Mouse (Mus musculus) stomach, embryonic 16.5 days (tissue): ENCODE results near the gene Eif5. TPM values are rescaled to one million over a fixed set of nuclear protein-coding genes. Genes with fewer than 3 reads are reported as not detected.
A peak's percentile ranks its signal among the peaks of the same experiment; 100 is the strongest.

Experiments
- ATAC-seq: fragments of 200-750 bp; cut with Nextera tagmentation; 2 replicates; pipeline ENCODE4 v1.8.0; 2017; ENCODE audit warnings: moderate number of reproducible peaks, moderate TSS enrichment; ENCODE audit not compliant: insufficient read depth, low FRiP score
- H3K27ac ChIP-seq: fragments of 300-500 bp; sonication (generic); 2 replicates; pipeline ENCODE4 v1.5.1; 2014; ENCODE audit warnings: low read length
- H3K27me3 ChIP-seq: fragments of 300-500 bp; sonication (generic); 2 replicates; pipeline ENCODE4 v1.6.1; 2014; ENCODE audit warnings: low read length, control low read depth, mixed read lengths; ENCODE audit not compliant: control insufficient read depth, insufficient read depth
- H3K36me3 ChIP-seq: fragments of 300-500 bp; sonication (generic); 2 replicates; pipeline ENCODE4 v1.6.1; 2014; ENCODE audit warnings: low read length; ENCODE audit not compliant: control insufficient read depth, insufficient read depth
- H3K4me1 ChIP-seq: fragments of 300-500 bp; sonication (generic); 2 replicates; pipeline ENCODE4 v1.6.1; 2014; ENCODE audit warnings: low read length, control low read depth, mixed read lengths; ENCODE audit not compliant: control insufficient read depth, insufficient read depth
- H3K4me2 ChIP-seq: fragments of 300-500 bp; sonication (generic); 2 replicates; pipeline ENCODE4 v1.6.1; 2014; ENCODE audit warnings: low read depth, low read length, mixed read lengths
- H3K4me3 ChIP-seq: fragments of 300-500 bp; sonication (generic); replicated peaks from 2 replicates; pipeline ENCODE4 v1.5.1; 2014; ENCODE audit warnings: mild to moderate bottlenecking, low read length
- H3K9ac ChIP-seq: fragments of 300-500 bp; sonication (generic); 2 replicates; pipeline ENCODE4 v1.6.1; 2014; ENCODE audit warnings: low read length
- H3K9me3 ChIP-seq: fragments of 300-500 bp; sonication (generic); replicated peaks from 2 replicates; pipeline ENCODE4 v1.6.1; 2016; ENCODE audit warnings: low read length, control low read depth; ENCODE audit not compliant: control insufficient read depth
- WGBS: fragments of 180-500 bp; shearing (Covaris S2); extraction: QIAGEN DNeasy Blood & Tissue Kit; methylation state at CpG from one replicate; pipeline ENCODE4 v1.1.7; 2014; 5-methylcytosine and 5-hydroxymethylcytosine counted together
- polyA plus RNA-seq: library from polyadenylated mRNA; unstranded; fragments of >200 nt; fragmentation: Nextera tagmentation; extraction: Ambion mirVana; gene quantifications from 2 replicates; pipeline ENCODE4 v1.2.1, GENCODE M21; 2015

Gene Eif5
- polyA plus RNA-seq, 1 experiment from 2014 or later = 438 TPM

GRCm38 (mm10) chr12:111517901-111518300, 19.9 kb upstream of the Eif5 start:
- H3K4me1 ChIP-seq = no peaks in the 10 kb centered on the region
- H3K9me3 ChIP-seq = no peaks in the 10 kb centered on the region; the same call in 1 of the 2 replicates
- no peaks in the 10 kb centered on the region for H3K27me3 ChIP-seq
- WGBS = 35% methylated on average over 4 of the region's 4 CpGs
- H3K4me3 ChIP-seq = no peak overlapping the region
- no peak overlapping the region for H3K9ac ChIP-seq
- no peaks in the 10 kb centered on the region for H3K36me3 ChIP-seq
- ATAC-seq = peak; percentile 69
- H3K27ac ChIP-seq = no peak overlapping the region
- no peak overlapping the region for H3K4me2 ChIP-seq

DNA sequence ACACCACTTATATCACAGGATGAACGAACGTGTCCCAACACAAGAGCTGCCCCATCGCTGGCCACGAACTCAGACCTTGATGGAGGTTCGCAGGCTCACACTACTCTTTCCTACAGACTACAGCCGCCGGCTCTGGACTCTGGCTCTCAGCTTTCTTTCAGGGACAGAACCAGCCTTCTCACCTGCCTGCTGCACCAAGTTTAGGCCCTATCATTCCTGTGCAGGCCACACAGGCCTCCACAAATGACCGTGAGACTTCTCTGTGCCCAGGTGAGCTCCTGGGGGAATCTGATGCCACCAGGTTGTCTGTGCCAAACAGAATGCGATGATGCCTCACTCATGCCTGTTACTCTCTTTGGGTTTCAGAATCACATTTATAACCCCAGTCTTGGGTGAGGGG, 19.4 kb upstream of the Eif5 start:
- Histone ChIP-seq H3K4me1 (no peaks in the 10 kb centered on the region), H3K4me3 (no peak overlapping the region), H3K36me3 (no peaks in the 10 kb centered on the region), H3K27me3 (no peaks in the 10 kb centered on the region), H3K9ac (no peak overlapping the region), H3K4me2 (no peak overlapping the region), H3K27ac (no peak overlapping the region), H3K9me3 (no peaks in the 10 kb centered on the region; the same call in 1 of the 2 replicates)
- no peak for ATAC-seq
- WGBS = 83% methylated on average over 9 of the region's 9 CpGs

DNA sequence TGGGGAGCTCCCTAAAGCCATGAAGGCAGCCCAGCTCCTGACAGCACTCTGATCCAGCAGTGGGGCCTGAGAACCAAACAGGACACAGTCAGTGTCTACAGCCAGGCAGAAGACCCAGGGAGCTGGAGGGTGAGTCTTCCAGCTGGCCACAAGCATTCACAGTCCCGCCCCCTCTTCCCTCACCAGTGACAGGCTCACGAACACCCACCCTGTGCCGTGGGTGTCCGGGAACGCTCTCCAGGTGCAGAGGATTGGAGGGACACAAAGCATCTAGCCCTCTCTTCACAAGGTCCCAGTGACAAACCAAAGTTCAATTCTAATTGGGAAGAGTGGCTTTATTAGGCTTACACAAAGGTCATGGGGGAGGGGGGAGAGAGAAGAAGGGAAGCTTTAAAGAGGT, 18.0 kb upstream of the Eif5 start:
- Histone ChIP-seq H3K4me1 (no peaks in the 10 kb centered on the region), H3K9ac (no peak overlapping the region), H3K27me3 (no peaks in the 10 kb centered on the region), H3K27ac (no peak overlapping the region), H3K4me3 (no peak overlapping the region), H3K9me3 (no peaks in the 10 kb centered on the region; the same call in 1 of the 2 replicates), H3K36me3 (no peaks in the 10 kb centered on the region), H3K4me2 (no peak overlapping the region)
- ATAC-seq = no peak
- 57% methylated on average over 5 of the region's 5 CpGs for WGBS

GRCm38 (mm10) chr12:111520994-111521393, 16.8 kb upstream of the Eif5 start:
- H3K36me3 ChIP-seq = no peaks in the 10 kb centered on the region
- no peaks in the 10 kb centered on the region for H3K27me3 ChIP-seq
- H3K4me3 ChIP-seq = no peak overlapping the region
- no peak overlapping the region for H3K27ac ChIP-seq
- WGBS = 73% methylated on average over 2 of the region's 2 CpGs
- H3K9me3 ChIP-seq = no peaks in the 10 kb centered on the region; the same call in 1 of the 2 replicates
- no peak overlapping the region for H3K9ac ChIP-seq
- H3K4me2 ChIP-seq = no peak overlapping the region
- ATAC-seq = no peak
- H3K4me1 ChIP-seq = no peaks in the 10 kb centered on the region

DNA sequence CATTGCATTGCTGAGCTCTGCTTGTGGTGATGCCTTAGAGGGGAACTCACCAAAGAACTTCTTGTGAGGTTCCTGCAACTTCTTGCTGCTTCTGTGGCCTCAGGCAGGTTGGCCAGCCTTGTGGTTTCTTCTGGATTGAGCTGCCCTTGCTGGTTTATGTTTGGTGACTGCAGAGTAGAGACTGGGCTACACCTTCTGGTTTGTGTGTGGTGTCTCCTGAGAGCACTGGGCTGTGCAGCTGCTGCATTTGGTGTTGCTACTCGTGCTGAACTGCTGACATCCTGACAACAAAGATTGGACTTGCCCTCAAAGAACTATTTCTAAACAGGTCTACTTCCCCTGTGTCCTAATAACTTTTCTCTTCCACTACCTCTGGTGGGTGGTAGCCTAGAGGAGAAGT, 13.3 kb upstream of the Eif5 start:
- H3K4me2 ChIP-seq = no peak overlapping the region
- H3K27me3 ChIP-seq = no peaks in the 10 kb centered on the region
- no peaks in the 10 kb centered on the region; the same call in 1 of the 2 replicates for H3K9me3 ChIP-seq
- no peaks in the 10 kb centered on the region for H3K36me3 ChIP-seq
- no peak overlapping the region for H3K9ac ChIP-seq
- ATAC-seq = no peak
- H3K4me3 ChIP-seq = no peak overlapping the region
- 57% methylated on average over 1 of the region's 1 CpGs for WGBS
- H3K4me1 ChIP-seq = no peaks in the 10 kb centered on the region
- no peak overlapping the region for H3K27ac ChIP-seq

GRCm38 (mm10) chr12:111524883-111525282, 12.9 kb upstream of the Eif5 start:
- Histone ChIP-seq H3K4me2 (no peak overlapping the region), H3K9me3 (no peaks in the 10 kb centered on the region; the same call in 1 of the 2 replicates), H3K27me3 (no peaks in the 10 kb centered on the region), H3K4me1 (no peaks in the 10 kb centered on the region), H3K27ac (no peak overlapping the region), H3K9ac (no peak overlapping the region), H3K36me3 (no peaks in the 10 kb centered on the region), H3K4me3 (no peak overlapping the region)
- ATAC-seq = no peak
- 75% methylated on average over 3 of the region's 3 CpGs for WGBS

GRCm38 (mm10) chr12:111527643-111528281, 10.1 kb upstream of the Eif5 start:
- WGBS = 58% methylated on average over 8 of the region's 8 CpGs
- H3K27ac ChIP-seq = no peak overlapping the region
- no peaks in the 10 kb centered on the region for H3K9me3 ChIP-seq
- no peaks in the 10 kb centered on the region for H3K36me3 ChIP-seq
- no peak overlapping the region for H3K4me3 ChIP-seq
- no peaks in the 10 kb centered on the region for H3K4me1 ChIP-seq
- no peaks in the 10 kb centered on the region for H3K27me3 ChIP-seq
- no peak overlapping the region for H3K4me2 ChIP-seq
- no peak overlapping the region for H3K9ac ChIP-seq
- ATAC-seq = no peak

- no peak overlapping the region for H3K4me2 ChIP-seq
- no peak for ATAC-seq
Measured at GRCm38 (mm10) chr12:111529192-111529591, 8.6 kb upstream of the Eif5 start.

DNA sequence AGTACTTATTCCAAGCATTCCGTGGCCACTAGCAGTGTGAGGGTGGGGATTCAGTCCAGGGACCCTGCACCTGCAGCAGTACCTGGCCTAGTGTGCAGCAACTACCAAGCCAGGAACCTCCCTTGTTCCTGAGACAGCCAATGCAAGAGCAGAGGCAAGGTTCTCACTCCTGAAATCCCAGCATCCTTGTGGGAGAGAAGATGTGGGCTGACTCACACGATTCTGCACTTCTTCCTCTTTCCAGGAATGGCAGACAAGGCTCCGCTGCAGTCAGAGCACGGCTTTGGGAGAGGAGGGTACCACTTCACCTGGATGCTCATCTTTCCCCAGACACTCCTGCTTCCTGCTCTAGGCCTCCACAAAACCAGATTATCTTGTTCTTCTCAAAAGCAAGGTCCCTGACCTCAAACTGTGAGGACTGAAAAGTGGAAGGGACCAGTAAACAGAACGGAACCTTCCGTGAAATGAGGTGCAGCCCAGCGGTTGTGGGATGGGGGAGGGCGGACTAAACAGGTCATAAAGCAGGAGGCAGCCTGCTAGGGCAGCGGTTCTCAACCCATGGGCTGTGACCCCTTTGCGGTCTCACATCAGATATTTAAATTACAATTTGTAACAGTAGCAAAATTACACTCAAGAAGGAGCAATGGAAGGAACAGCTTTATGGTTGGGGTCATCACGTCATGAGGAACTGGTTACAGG, 4.6 kb upstream of the Eif5 start:
- 56% methylated on average over 11 of the region's 11 CpGs for WGBS
- peaks cover 13% of the 10 kb centered on the region for H3K4me1 ChIP-seq
- no peak overlapping the region for H3K4me2 ChIP-seq
- no peaks in the 10 kb centered on the region for H3K36me3 ChIP-seq
- H3K27ac ChIP-seq = no peak overlapping the region
- no peak overlapping the region for H3K9ac ChIP-seq
- H3K9me3 ChIP-seq = no peaks in the 10 kb centered on the region
- no peaks in the 10 kb centered on the region for H3K27me3 ChIP-seq
- no peak for ATAC-seq
- no peak overlapping the region for H3K4me3 ChIP-seq

More at GRCm38 (mm10) chr12:111529192-111529591, 8.6 kb upstream of the Eif5 start:
- no peaks in the 10 kb centered on the region for H3K36me3 ChIP-seq
- H3K27ac ChIP-seq = no peak overlapping the region
- H3K9ac ChIP-seq = no peak overlapping the region
- no peaks in the 10 kb centered on the region for H3K27me3 ChIP-seq
- no peaks in the 10 kb centered on the region for H3K4me1 ChIP-seq
- 13% methylated on average over 8 of the region's 8 CpGs for WGBS
- no peak overlapping the region for H3K4me3 ChIP-seq
- no peaks in the 10 kb centered on the region for H3K9me3 ChIP-seq
